In genomic region chr16:37945031-37945796, GRCm38 (mm10) we compare ENCODE assay signal across 11 mouse cellular contexts. TPM values are rescaled to one million over a fixed set of nuclear protein-coding genes. Genes with fewer than 3 reads are reported as not detected.
A peak's percentile ranks its signal among the peaks of the same experiment; 100 is the strongest.
DNase-seq lines count a peak whose midpoint lies in the region; ATAC-seq and TF ChIP-seq lines count a peak whose summit lies in the region.
"Had no signal": no experiment of that assay in that cellular context is flagged by ENCODE, and none has a peak within 500 bp of the region (broad histone marks: within the 10 kb centered on the region; RNA-seq: fewer than 3 reads in every experiment).

No protein-coding gene starts in this region.

- no peaks in the 10 kb centered on the region for H3K9me3 ChIP-seq in hindbrain, postnatal 0 days (ENCODE audit: low read length)
- H3K9me3 ChIP-seq in hindbrain, embryonic 10.5 days = no peaks in the 10 kb centered on the region
- no peaks in the 10 kb centered on the region for H3K9me3 ChIP-seq in intestine, embryonic 15.5 days
- H3K9me3 ChIP-seq: neural tube, embryonic 12.5 days had no signal

- TF ChIP-seq CTCF in hindbrain, postnatal 0 days (IDR thresholded peaks at IDR 0.05; ENCODE audit: low read depth) = no peak

- H3K27ac ChIP-seq in hindbrain, postnatal 0 days = no peak overlapping the region
- no peak overlapping the region for H3K27ac ChIP-seq in hindbrain, embryonic 10.5 days
- no peak overlapping the region for H3K27ac ChIP-seq in intestine, embryonic 15.5 days
- H3K27ac ChIP-seq: neural tube, embryonic 12.5 days had no signal

- no peaks in the 10 kb centered on the region for H3K4me1 ChIP-seq in hindbrain, postnatal 0 days (ENCODE audit: insufficient read depth, low read length)
- H3K4me1 ChIP-seq in hindbrain, embryonic 10.5 days (replicated peaks) = peaks cover 18% of the 10 kb centered on the region
- H3K4me1 ChIP-seq in intestine, embryonic 15.5 days (replicated peaks) = no peaks in the 10 kb centered on the region

- no peak overlapping the region for H3K9ac ChIP-seq in hindbrain, postnatal 0 days (replicated peaks; ENCODE audit: low read length)
- H3K9ac ChIP-seq in intestine, embryonic 15.5 days = no peak overlapping the region
- H3K9ac ChIP-seq: neural tube, embryonic 12.5 days had no signal

- H3K27me3 ChIP-seq in hindbrain, postnatal 0 days (ENCODE audit: insufficient read depth, low read length) = no peaks in the 10 kb centered on the region
- no peaks in the 10 kb centered on the region for H3K27me3 ChIP-seq in hindbrain, embryonic 10.5 days (ENCODE audit: insufficient read depth, poor library complexity, severe bottlenecking)
- no peaks in the 10 kb centered on the region for H3K27me3 ChIP-seq in intestine, embryonic 15.5 days (replicated peaks)
- H3K27me3 ChIP-seq: neural tube, embryonic 12.5 days had no signal

- H3K36me3 ChIP-seq in hindbrain, postnatal 0 days (ENCODE audit: insufficient read depth, low read length) = no peaks in the 10 kb centered on the region
- H3K36me3 ChIP-seq in hindbrain, embryonic 10.5 days = no peaks in the 10 kb centered on the region
- H3K36me3 ChIP-seq in intestine, embryonic 15.5 days = no peaks in the 10 kb centered on the region
- H3K36me3 ChIP-seq: neural tube, embryonic 12.5 days had no signal

- H3K4me3 ChIP-seq in hindbrain, postnatal 0 days (ENCODE audit: low read length) = no peak overlapping the region
- H3K4me3 ChIP-seq in hindbrain, embryonic 10.5 days = no peak overlapping the region
- no peak overlapping the region for H3K4me3 ChIP-seq in intestine, embryonic 15.5 days (replicated peaks)
- H3K4me3 ChIP-seq: neural tube, embryonic 12.5 days had no signal

- DNase-seq in hindbrain, postnatal 0 days (ENCODE audit: low spot score) = peak; percentile 61
- no peak for DNase-seq in hindbrain, embryonic 10.5 days (ENCODE audit: low spot score)
- DNase-seq in 3T3-L1 (ENCODE audit: low read depth, low spot score) = peak; percentile 43
- DNase-seq in MN1 (ENCODE audit: low spot score) = peak; percentile 31
- DNase-seq in layer of hippocampus, postnatal 10 days (ENCODE audit: low spot score in 2 of 2) = peak; percentile 68 to 74
- no peak for DNase-seq in gastrocnemius, adult 8-10 months (ENCODE audit: low spot score in 2 of 2)
- DNase-seq: thymus, postnatal 14 days had no signal

- ATAC-seq in hindbrain, postnatal 0 days = no peak
- ATAC-seq in intestine, embryonic 15.5 days = no peak
- ATAC-seq: lung, postnatal 0 days had no signal

- 44% methylated on average over 8 of the region's 8 CpGs for WGBS in hindbrain, postnatal 0 days
- 86% methylated on average over 8 of the region's 8 CpGs for WGBS in hindbrain, embryonic 10.5 days
- WGBS in intestine, embryonic 15.5 days = 68% methylated on average over 8 of the region's 8 CpGs

- H3K4me2 ChIP-seq in hindbrain, postnatal 0 days (ENCODE audit: low read depth, low read length) = no peak overlapping the region
- H3K4me2 ChIP-seq in intestine, embryonic 15.5 days (replicated peaks) = no peak overlapping the region
- H3K4me2 ChIP-seq: heart, embryonic 11.5 days; neural tube, embryonic 12.5 days had no signal

RNA-seq across cellular contexts. Expression of gene Gpr156, which starts 28.9 kb away (rescaled TPM):
- total RNA-seq in hindbrain, postnatal 0 days (2014; rRNA removed) = 3.2 and 4.3 TPM in 2 replicates
- polyA plus RNA-seq in hindbrain, postnatal 0 days (2015; fragmentation: Nextera tagmentation; extraction: Ambion mirVana) = 1.9 and 2.4 TPM in 2 replicates
- 2.1 and 4.5 TPM in 2 replicates for polyA plus RNA-seq in hindbrain, embryonic 10.5 days (2016; fragmentation: Nextera tagmentation; extraction: Ambion mirVana)
- 1 to 10 TPM; 1.4 to 1.5 TPM for total RNA-seq in layer of hippocampus, postnatal 10 days (2021)
- polyA plus RNA-seq in intestine, embryonic 15.5 days (2015; fragmentation: Nextera tagmentation; extraction: Ambion mirVana) = 0.11 and 0.23 TPM in 2 replicates
- total RNA-seq in gastrocnemius, adult 8-10 months (2022) = not detected

Comparison
In these comparisons a context has a peak if more than half of its experiments do, and no peak if none do; other contexts are left out.
1. DNase-seq: peak in hindbrain, postnatal 0 days (single experiment), 3T3-L1 (single experiment), MN1 (single experiment) and layer of hippocampus, postnatal 10 days (2 of 2); none in hindbrain, embryonic 10.5 days (single experiment) and gastrocnemius, adult 8-10 months (0 of 2).